Mouse (Mus musculus) midbrain, embryonic 13.5 days (tissue): ENCODE results near the gene Mpped2. TPM values are rescaled to one million over a fixed set of nuclear protein-coding genes. Genes with fewer than 3 reads are reported as not detected.
A peak's percentile ranks its signal among the peaks of the same experiment; 100 is the strongest.

ENCODE experiments used
- ATAC-seq: fragments of 200-750 bp; cut with Nextera tagmentation; 2 replicates; pipeline ENCODE4 v1.8.0; 2017; ENCODE audit warnings: mild to moderate bottlenecking, moderate TSS enrichment, moderate library complexity
- H3K27ac ChIP-seq: fragments of 300-500 bp; sonication (generic); 2 replicates; pipeline ENCODE4 v1.5.1; 2015; ENCODE audit warnings: inconsistent platforms, mild to moderate bottlenecking, moderate library complexity
- H3K27me3 ChIP-seq: fragments of 300-500 bp; sonication (generic); 2 replicates; pipeline ENCODE4 v1.6.1; 2015; ENCODE audit warnings: mild to moderate bottlenecking, inconsistent platforms
- H3K36me3 ChIP-seq: fragments of 300-500 bp; sonication (generic); 2 replicates; pipeline ENCODE4 v1.6.1; 2015; ENCODE audit warnings: mild to moderate bottlenecking, inconsistent platforms
- H3K4me1 ChIP-seq: fragments of 300-500 bp; sonication (generic); replicated peaks from 2 replicates; pipeline ENCODE4 v1.6.1; 2015; ENCODE audit warnings: inconsistent platforms
- H3K4me2 ChIP-seq: fragments of 300-500 bp; sonication (generic); replicated peaks from 2 replicates; pipeline ENCODE4 v1.6.1; 2015; ENCODE audit warnings: moderate library complexity, mild to moderate bottlenecking, inconsistent platforms
- H3K4me3 ChIP-seq: fragments of 300-500 bp; sonication (generic); replicated peaks from 2 replicates; pipeline ENCODE4 v1.5.1; 2015; ENCODE audit warnings: mild to moderate bottlenecking, inconsistent platforms
- H3K9ac ChIP-seq: fragments of 300-500 bp; sonication (generic); replicated peaks from 2 replicates; pipeline ENCODE4 v1.6.1; 2015; ENCODE audit warnings: mild to moderate bottlenecking, inconsistent platforms
- H3K9me3 ChIP-seq: fragments of 300-500 bp; sonication (generic); 2 replicates; pipeline ENCODE4 v1.6.1; 2016; ENCODE audit warnings: mild to moderate bottlenecking, inconsistent platforms
- WGBS: fragments of 180-500 bp; shearing (Covaris S2); methylation state at CpG from one replicate; pipeline ENCODE4 v1.1.7; 2015; 5-methylcytosine and 5-hydroxymethylcytosine counted together
- polyA plus RNA-seq: library from polyadenylated mRNA; unstranded; fragments of >200 nt; fragmentation: Nextera tagmentation; extraction: Ambion mirVana; gene quantifications from 2 replicates; pipeline ENCODE4 v1.2.1, GENCODE M21; 2015

Gene Mpped2
- polyA plus RNA-seq, 1 experiment from 2014 or later: 157 TPM

GRCm38 (mm10) chr2:106732171-106732570 lies 39.1 kb downstream of the Mpped2 start:
- 68% methylated on average over 3 of the region's 3 CpGs for WGBS
- Histone ChIP-seq H3K4me2 (no peak overlapping the region), H3K9me3 (no peaks in the 10 kb centered on the region), H3K9ac (no peak overlapping the region), H3K27me3 (no peaks in the 10 kb centered on the region), H3K4me1 (peaks cover 59% of the 10 kb centered on the region), H3K27ac (no peak overlapping the region), H3K4me3 (no peak overlapping the region), H3K36me3 (no peaks in the 10 kb centered on the region)
- no peak for ATAC-seq

GRCm38 (mm10) chr2:106733396-106733795 lies 40.3 kb downstream of the Mpped2 start:
- Histone ChIP-seq H3K9me3 (no peaks in the 10 kb centered on the region), H3K4me1 (peaks cover 59% of the 10 kb centered on the region), H3K27me3 (no peaks in the 10 kb centered on the region), H3K9ac (no peak overlapping the region), H3K4me3 (no peak overlapping the region), H3K27ac (no peak overlapping the region), H3K4me2 (no peak overlapping the region), H3K36me3 (no peaks in the 10 kb centered on the region)
- 59% methylated on average over 5 of the region's 5 CpGs for WGBS
- no peak for ATAC-seq

- Histone ChIP-seq H3K27ac (no peak overlapping the region), H3K9ac (no peak overlapping the region), H3K4me3 (no peak overlapping the region), H3K27me3 (no peaks in the 10 kb centered on the region), H3K36me3 (0 out of 2 replicates have a peak, but pooled peaks cover 2% of the 10 kb centered on the region), H3K9me3 (no peaks in the 10 kb centered on the region), H3K4me2 (no peak overlapping the region), H3K4me1 (peaks cover 59% of the 10 kb centered on the region)
- ATAC-seq: no peak
- 54% methylated on average over 4 of the region's 4 CpGs for WGBS
These were observed 40.9 kb downstream of the Mpped2 start for GRCm38 (mm10) chr2:106734004-106734403.

- peaks cover 56% of the 10 kb centered on the region for H3K4me1 ChIP-seq
- H3K27me3 ChIP-seq: no peaks in the 10 kb centered on the region
- no peaks in the 10 kb centered on the region for H3K9me3 ChIP-seq
- H3K4me2 ChIP-seq: no peak overlapping the region
- 75% methylated on average over 5 of the region's 5 CpGs for WGBS
- peak; percentile 51 for ATAC-seq
- no peak overlapping the region for H3K27ac ChIP-seq
- H3K4me3 ChIP-seq: no peak overlapping the region
- H3K9ac ChIP-seq: no peak overlapping the region
- 0 out of 2 replicates have a peak, but pooled peaks cover 2% of the 10 kb centered on the region for H3K36me3 ChIP-seq
These were observed 42.1 kb downstream of the Mpped2 start for GRCm38 (mm10) chr2:106735211-106735610.

- no peaks in the 10 kb centered on the region for H3K9me3 ChIP-seq
- peaks cover 50% of the 10 kb centered on the region for H3K4me1 ChIP-seq
- H3K27ac ChIP-seq: peak overlapping the region; percentile 71
- H3K9ac ChIP-seq: 0 out of 2 replicates have a peak overlapping the region, but pooled peaks have one; percentile 20
- H3K4me3 ChIP-seq: no peak overlapping the region
- peak overlapping the region; percentile 23 for H3K4me2 ChIP-seq
- ATAC-seq: peak; percentile 83
- 41% methylated on average over 15 of the region's 15 CpGs for WGBS
- H3K27me3 ChIP-seq: no peaks in the 10 kb centered on the region
- 0 out of 2 replicates have a peak, but pooled peaks cover 2% of the 10 kb centered on the region for H3K36me3 ChIP-seq
These were observed 42.8 kb downstream of the Mpped2 start for GRCm38 (mm10) chr2:106735792-106736359.

GRCm38 (mm10) chr2:106738951-106739350 lies 45.9 kb downstream of the Mpped2 start:
- H3K36me3 ChIP-seq: 0 out of 2 replicates have a peak, but pooled peaks cover 2% of the 10 kb centered on the region
- 88% methylated on average over 5 of the region's 5 CpGs for WGBS
- no peak overlapping the region for H3K9ac ChIP-seq

GRCm38 (mm10) chr2:106744086-106744485 lies 51.0 kb downstream of the Mpped2 start:
- H3K9me3 ChIP-seq: no peaks in the 10 kb centered on the region
- peaks cover 3% of the 10 kb centered on the region; the same call in 1 of the 2 replicates for H3K36me3 ChIP-seq
- no peak overlapping the region for H3K27ac ChIP-seq
- H3K4me1 ChIP-seq: peaks cover 19% of the 10 kb centered on the region
- no peak overlapping the region for H3K4me2 ChIP-seq
- 78% methylated on average over 4 of the region's 4 CpGs for WGBS
- ATAC-seq: no peak
- no peaks in the 10 kb centered on the region for H3K27me3 ChIP-seq
- no peak overlapping the region for H3K4me3 ChIP-seq
- no peak overlapping the region for H3K9ac ChIP-seq

More at GRCm38 (mm10) chr2:106738951-106739350, 45.9 kb downstream of the Mpped2 start:
- Histone ChIP-seq H3K9me3 (no peaks in the 10 kb centered on the region), H3K4me2 (no peak overlapping the region), H3K27ac (no peak overlapping the region), H3K4me3 (no peak overlapping the region), H3K27me3 (no peaks in the 10 kb centered on the region), H3K4me1 (peaks cover 29% of the 10 kb centered on the region)
- no peak for ATAC-seq

- ATAC-seq: peak; percentile 46; the same call in 1 of the 2 replicates
- H3K4me3 ChIP-seq: no peak overlapping the region
- H3K27me3 ChIP-seq: no peaks in the 10 kb centered on the region
- H3K9ac ChIP-seq: no peak overlapping the region
- no peak overlapping the region for H3K4me2 ChIP-seq
- peaks cover 19% of the 10 kb centered on the region for H3K4me1 ChIP-seq
- H3K27ac ChIP-seq: no peak overlapping the region
- peaks cover 3% of the 10 kb centered on the region; the same call in 1 of the 2 replicates for H3K36me3 ChIP-seq
- 69% methylated on average over 14 of the region's 14 CpGs for WGBS
- no peaks in the 10 kb centered on the region for H3K9me3 ChIP-seq
These were observed 51.5 kb downstream of the Mpped2 start for GRCm38 (mm10) chr2:106744601-106745000.

- WGBS: 100% methylated on average over 1 of the region's 1 CpGs
- Histone ChIP-seq H3K4me3 (no peak overlapping the region), H3K9me3 (no peaks in the 10 kb centered on the region), H3K4me1 (peaks cover 18% of the 10 kb centered on the region), H3K27ac (no peak overlapping the region), H3K27me3 (no peaks in the 10 kb centered on the region), H3K36me3 (peaks cover 3% of the 10 kb centered on the region; the same call in 1 of the 2 replicates), H3K9ac (no peak overlapping the region), H3K4me2 (no peak overlapping the region)
- no peak for ATAC-seq
These were observed 52.3 kb downstream of the Mpped2 start for GRCm38 (mm10) chr2:106745364-106745763.

- Histone ChIP-seq H3K9me3 (no peaks in the 10 kb centered on the region), H3K4me1 (peaks cover 24% of the 10 kb centered on the region), H3K4me3 (no peak overlapping the region), H3K27me3 (no peaks in the 10 kb centered on the region), H3K27ac (no peak overlapping the region), H3K9ac (no peak overlapping the region), H3K4me2 (no peak overlapping the region), H3K36me3 (peaks cover 3% of the 10 kb centered on the region; the same call in 1 of the 2 replicates)
- ATAC-seq: no peak
- WGBS: 81% methylated on average over 6 of the region's 6 CpGs
These were observed 53.1 kb downstream of the Mpped2 start for GRCm38 (mm10) chr2:106746211-106746610.

GRCm38 (mm10) chr2:106746905-106747304 lies 53.8 kb downstream of the Mpped2 start:
- Histone ChIP-seq H3K36me3 (peaks cover 3% of the 10 kb centered on the region; the same call in 1 of the 2 replicates), H3K9ac (no peak overlapping the region), H3K9me3 (no peaks in the 10 kb centered on the region), H3K27ac (no peak overlapping the region), H3K27me3 (no peaks in the 10 kb centered on the region), H3K4me2 (no peak overlapping the region), H3K4me1 (peaks cover 24% of the 10 kb centered on the region), H3K4me3 (no peak overlapping the region)
- ATAC-seq: no peak
- WGBS: 72% methylated on average over 4 of the region's 4 CpGs

GRCm38 (mm10) chr2:106747342-106747741 lies 54.3 kb downstream of the Mpped2 start:
- Histone ChIP-seq H3K4me2 (no peak overlapping the region), H3K4me1 (peaks cover 24% of the 10 kb centered on the region), H3K27me3 (no peaks in the 10 kb centered on the region), H3K4me3 (no peak overlapping the region), H3K9me3 (no peaks in the 10 kb centered on the region), H3K9ac (no peak overlapping the region), H3K36me3 (peaks cover 3% of the 10 kb centered on the region; the same call in 1 of the 2 replicates), H3K27ac (no peak overlapping the region)
- 89% methylated on average over 4 of the region's 4 CpGs for WGBS
- 0 out of 2 replicates have a peak, but pooled peaks have one; percentile 44 for ATAC-seq
